Mouse (Mus musculus) MEL (cell line): ENCODE measurements around the gene Mylk.

Experiments
- CTCF ChIP-seq, 3 experiments: IDR thresholded peaks in 2 of 3; conservative IDR thresholded peaks in 1 of 3; 2 replicates each; pipeline ENCODE4 v1.5.1; 2011 to 2012; ENCODE audit warnings: low read length in 3 of 3, low read depth in 2 of 3, mild to moderate bottlenecking in 2 of 3, improper control_type of control experiment in 1 of 3, inconsistent platforms in 1 of 3, mixed read lengths in 1 of 3, moderate library complexity in 1 of 3; ENCODE audit not compliant: control insufficient read depth in 1 of 3, insufficient read depth in 1 of 3, poor library complexity in 1 of 3, severe bottlenecking in 1 of 3
- ETS1 ChIP-seq: IDR thresholded peaks from 2 replicates; pipeline ENCODE4 v1.6.1; 2012; ENCODE audit warnings: low read depth, mild to moderate bottlenecking, inconsistent platforms, low read length, improper control_type of control experiment, moderate library complexity
- KAT2A ChIP-seq: conservative IDR thresholded peaks from 2 replicates; pipeline ENCODE4 v1.6.1; 2012; ENCODE audit warnings: low read depth, low read length, improper control_type of control experiment, inconsistent platforms
- MAFK ChIP-seq: IDR thresholded peaks from 2 replicates; pipeline ENCODE4 v1.6.1; 2011; ENCODE audit warnings: low read depth, mild to moderate bottlenecking, low read length, improper control_type of control experiment, borderline replicate concordance
- MAX ChIP-seq: IDR thresholded peaks from 2 replicates; pipeline ENCODE4 v1.6.1; 2011; ENCODE audit warnings: low read length, improper control_type of control experiment
- MXI1 ChIP-seq: IDR thresholded peaks from 2 replicates; pipeline ENCODE4 v1.6.1; 2011; ENCODE audit warnings: mild to moderate bottlenecking, low read depth, low read length, improper control_type of control experiment
- POLR2A ChIP-seq, 2 experiments: IDR thresholded peaks; 2 replicates each; pipeline ENCODE4 v1.6.1; 2011 to 2012; ENCODE audit warnings: low read length in 2 of 2, mild to moderate bottlenecking in 2 of 2, control low read depth in 1 of 2, improper control_type of control experiment in 1 of 2, low read depth in 1 of 2, moderate library complexity in 1 of 2; ENCODE audit not compliant: control insufficient read depth in 1 of 2, insufficient read depth in 1 of 2, poor library complexity in 1 of 2
- SMC3 ChIP-seq: IDR thresholded peaks from 2 replicates; pipeline ENCODE4 v1.6.1; 2011; ENCODE audit warnings: low read depth, low read length, improper control_type of control experiment
- TAL1 ChIP-seq: IDR thresholded peaks from 2 replicates; pipeline ENCODE4 v1.6.1; 2012; ENCODE audit warnings: mild to moderate bottlenecking, inconsistent platforms, low read length, moderate library complexity, mixed read lengths
- TCF12 ChIP-seq: IDR thresholded peaks from 2 replicates; pipeline ENCODE4 v1.6.1; 2014; ENCODE audit warnings: low read depth, mild to moderate bottlenecking, inconsistent platforms, low read length, improper control_type of control experiment, moderate library complexity
- USF1 ChIP-seq: IDR thresholded peaks from 2 replicates; pipeline ENCODE4 v1.6.1; 2014; ENCODE audit warnings: low read depth, mild to moderate bottlenecking, inconsistent platforms, low read length, improper control_type of control experiment, moderate library complexity
- ZNF384 ChIP-seq: IDR thresholded peaks from 2 replicates; pipeline ENCODE4 v1.6.1; 2012; ENCODE audit warnings: low read depth, mild to moderate bottlenecking, inconsistent platforms, low read length, improper control_type of control experiment

DNA sequence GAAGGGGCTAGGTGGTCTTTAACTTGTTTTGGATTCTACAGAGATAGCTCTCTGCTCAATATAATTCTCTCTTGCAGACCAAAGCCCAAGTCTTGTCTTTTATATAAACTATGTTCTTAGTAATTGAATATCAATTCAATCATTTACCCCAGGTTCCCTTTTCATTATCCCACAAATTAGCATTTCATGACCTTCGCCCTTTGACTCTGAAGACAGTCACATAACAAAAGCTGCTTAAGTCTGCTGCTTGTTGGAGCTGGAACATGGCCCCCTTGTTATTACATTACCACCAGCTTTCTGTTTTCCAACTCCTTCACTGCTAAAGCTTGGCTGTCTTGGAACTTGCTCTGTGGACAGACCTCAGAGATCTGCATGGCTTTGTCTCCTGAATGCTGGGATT is 15.6 kb upstream of the Mylk start:
- TF ChIP-seq CTCF (IDR thresholded peaks at IDR 0.05 in 2 of 3, conservative IDR thresholded peaks at IDR 0.05 in 1 of 3; ENCODE audit: control insufficient read depth in 1 of 3, insufficient read depth in 1 of 3, low read depth in 2 of 3, low read length in 3 of 3, poor library complexity in 1 of 3, severe bottlenecking in 1 of 3) (no peak), TAL1 (no peak), MAX (no peak), MXI1 (no peak), POLR2A (IDR thresholded peaks at IDR 0.05; ENCODE audit: control insufficient read depth in 1 of 2, insufficient read depth in 1 of 2, low read depth in 1 of 2, low read length in 2 of 2, poor library complexity in 1 of 2) (no peak), TCF12 (no peak), SMC3 (no peak), USF1 (no peak), MAFK (no peak), ZNF384 (no peak), ETS1 (no peak), KAT2A (no peak)
